9 mouse cellular contexts compared by ENCODE assay signal in genomic region chr10:83630899-83631298, GRCm38 (mm10). TPM values are rescaled to one million over a fixed set of nuclear protein-coding genes. Genes with fewer than 3 reads are reported as not detected.
A peak's percentile ranks its signal among the peaks of the same experiment; 100 is the strongest.
DNase-seq lines count a peak whose midpoint lies in the region; ATAC-seq and TF ChIP-seq lines count a peak whose summit lies in the region.
"Had no signal": no experiment of that assay in that cellular context is flagged by ENCODE, and none has a peak within 500 bp of the region (broad histone marks: within the 10 kb centered on the region; RNA-seq: fewer than 3 reads in every experiment).

No protein-coding gene starts in this region.

- TF ChIP-seq CTCF in lung, embryonic 14.5 days (IDR thresholded peaks at IDR 0.05; ENCODE audit: low read depth) = no peak
- no peak for TF ChIP-seq CTCF in lung, postnatal 0 days (IDR thresholded peaks at IDR 0.05)

- no peak overlapping the region for H3K4me2 ChIP-seq in forebrain, embryonic 15.5 days (replicated peaks)
- H3K4me2 ChIP-seq in forebrain, embryonic 12.5 days = no peak overlapping the region
- H3K4me2 ChIP-seq in lung, embryonic 14.5 days = no peak overlapping the region
- H3K4me2 ChIP-seq in lung, postnatal 0 days (replicated peaks; ENCODE audit: low read depth, low read length) = no peak overlapping the region
- H3K4me2 ChIP-seq in liver, embryonic 12.5 days = no peak overlapping the region

- ATAC-seq in forebrain, embryonic 15.5 days (replicated peaks) = peak; percentile 62
- no peak for ATAC-seq in forebrain, embryonic 12.5 days (ENCODE audit: low FRiP score)
- ATAC-seq in lung, embryonic 14.5 days (ENCODE audit: insufficient read depth) = no peak
- no peak for ATAC-seq in lung, postnatal 0 days
- ATAC-seq in liver, embryonic 12.5 days = no peak

- H3K4me3 ChIP-seq in forebrain, embryonic 15.5 days = no peak overlapping the region
- no peak overlapping the region for H3K4me3 ChIP-seq in forebrain, embryonic 12.5 days (replicated peaks)
- H3K4me3 ChIP-seq in lung, embryonic 14.5 days (ENCODE audit: low read depth, low read length) = no peak overlapping the region
- no peak overlapping the region for H3K4me3 ChIP-seq in lung, postnatal 0 days (ENCODE audit: low read depth, low read length)
- no peak overlapping the region for H3K4me3 ChIP-seq in liver, embryonic 12.5 days

- H3K9me3 ChIP-seq in forebrain, embryonic 15.5 days = no peaks in the 10 kb centered on the region
- no peaks in the 10 kb centered on the region for H3K9me3 ChIP-seq in forebrain, embryonic 12.5 days
- H3K9me3 ChIP-seq in lung, embryonic 14.5 days (ENCODE audit: low read depth, low read length) = no peaks in the 10 kb centered on the region
- H3K9me3 ChIP-seq in lung, postnatal 0 days (ENCODE audit: low read length) = no peaks in the 10 kb centered on the region
- H3K9me3 ChIP-seq in liver, embryonic 12.5 days (replicated peaks) = no peaks in the 10 kb centered on the region

- H3K27me3 ChIP-seq in forebrain, embryonic 15.5 days = no peaks in the 10 kb centered on the region
- H3K27me3 ChIP-seq in forebrain, embryonic 12.5 days = no peaks in the 10 kb centered on the region
- no peaks in the 10 kb centered on the region for H3K27me3 ChIP-seq in lung, embryonic 14.5 days (ENCODE audit: insufficient read depth, low read length)
- no peaks in the 10 kb centered on the region for H3K27me3 ChIP-seq in lung, postnatal 0 days (replicated peaks; ENCODE audit: insufficient read depth, low read length)
- H3K27me3 ChIP-seq in liver, embryonic 12.5 days (replicated peaks) = no peaks in the 10 kb centered on the region; the same call in 1 of the 2 replicates

- H3K9ac ChIP-seq in forebrain, embryonic 15.5 days (replicated peaks) = no peak overlapping the region
- no peak overlapping the region for H3K9ac ChIP-seq in forebrain, embryonic 12.5 days
- no peak overlapping the region for H3K9ac ChIP-seq in lung, embryonic 14.5 days
- no peak overlapping the region for H3K9ac ChIP-seq in lung, postnatal 0 days (replicated peaks; ENCODE audit: low read depth)
- no peak overlapping the region for H3K9ac ChIP-seq in liver, embryonic 12.5 days

- H3K36me3 ChIP-seq in forebrain, embryonic 15.5 days = 0 out of 2 replicates have a peak, but pooled peaks cover 4% of the 10 kb centered on the region
- peaks cover 21% of the 10 kb centered on the region; the same call in 1 of the 2 replicates for H3K36me3 ChIP-seq in forebrain, embryonic 12.5 days (replicated peaks)
- H3K36me3 ChIP-seq in lung, embryonic 14.5 days (ENCODE audit: insufficient read depth) = peaks cover 17% of the 10 kb centered on the region; the same call in 1 of the 2 replicates
- peaks cover 9% of the 10 kb centered on the region; the same call in 1 of the 2 replicates for H3K36me3 ChIP-seq in lung, postnatal 0 days (ENCODE audit: insufficient read depth, low read length)
- H3K36me3 ChIP-seq in liver, embryonic 12.5 days = peaks cover 24% of the 10 kb centered on the region

- H3K4me1 ChIP-seq in forebrain, embryonic 15.5 days = 0 out of 2 replicates have a peak, but pooled peaks cover 7% of the 10 kb centered on the region
- H3K4me1 ChIP-seq in forebrain, embryonic 12.5 days = peaks cover 12% of the 10 kb centered on the region
- no peaks in the 10 kb centered on the region for H3K4me1 ChIP-seq in lung, embryonic 14.5 days (ENCODE audit: insufficient read depth)
- H3K4me1 ChIP-seq in lung, postnatal 0 days (ENCODE audit: insufficient read depth, low read depth, low read length) = no peaks in the 10 kb centered on the region
- peaks cover 18% of the 10 kb centered on the region for H3K4me1 ChIP-seq in liver, embryonic 12.5 days

- 21% methylated on average over 3 of the region's 3 CpGs for WGBS in forebrain, embryonic 15.5 days
- WGBS in forebrain, embryonic 12.5 days = 77% methylated on average over 3 of the region's 3 CpGs
- 48% methylated on average over 3 of the region's 3 CpGs for WGBS in lung, embryonic 14.5 days
- WGBS in lung, postnatal 0 days = 41% methylated on average over 3 of the region's 3 CpGs
- WGBS in liver, embryonic 12.5 days (ENCODE audit: insufficient replicate concordance) = 66% methylated on average over 3 of the region's 3 CpGs

- H3K27ac ChIP-seq in forebrain, embryonic 15.5 days (replicated peaks) = peak overlapping the region; percentile 57
- H3K27ac ChIP-seq in forebrain, embryonic 12.5 days = no peak overlapping the region
- H3K27ac ChIP-seq in lung, embryonic 14.5 days (ENCODE audit: low read depth) = no peak overlapping the region
- no peak overlapping the region for H3K27ac ChIP-seq in lung, postnatal 0 days (ENCODE audit: low read length)
- H3K27ac ChIP-seq in liver, embryonic 12.5 days = no peak overlapping the region
- H3K27ac ChIP-seq: macrophage had no signal

- no peak for TF ChIP-seq EP300 in lung, postnatal 0 days (IDR thresholded peaks at IDR 0.05)

- peak; percentile 34 for DNase-seq in lung, embryonic 14.5 days
- DNase-seq in lung, postnatal 25 days (ENCODE audit: low spot score) = no peak
- DNase-seq in cerebellum, adult 9-11 months = peak; percentile 96
- peak; percentile 31 for DNase-seq in lung, postnatal 0 days (ENCODE audit: low spot score)
- DNase-seq in embryo, embryonic 10.5 days (ENCODE audit: low spot score) = no peak

RNA-seq across cellular contexts. Expression of gene Appl2, which starts 17.6 kb away (rescaled TPM):
- 35.4 and 37.8 TPM in 2 replicates for polyA plus RNA-seq in forebrain, embryonic 15.5 days (2015; fragmentation: Nextera tagmentation; extraction: Ambion mirVana)
- 41.4 and 47.6 TPM in 2 replicates for polyA plus RNA-seq in forebrain, embryonic 12.5 days (2016; fragmentation: Nextera tagmentation; extraction: Ambion mirVana)
- 33.5 and 35.7 TPM in 2 replicates for polyA plus RNA-seq in lung, embryonic 14.5 days (2014; fragmentation: Nextera tagmentation; extraction: Ambion mirVana)
- polyA plus RNA-seq in lung, postnatal 0 days (2015; fragmentation: Nextera tagmentation; extraction: Ambion mirVana) = 40.5 and 54.3 TPM in 2 replicates
- 15.1 and 15.2 TPM in 2 replicates for polyA plus RNA-seq in liver, embryonic 12.5 days (2016; fragmentation: Nextera tagmentation; extraction: Ambion mirVana)

Comparison
In these comparisons a context has a peak if more than half of its experiments do, and no peak if none do; other contexts are left out.
1. DNase-seq: peak in lung, embryonic 14.5 days (single experiment), cerebellum, adult 9-11 months (single experiment) and lung, postnatal 0 days (single experiment); none in lung, postnatal 25 days (single experiment) and embryo, embryonic 10.5 days (single experiment).